Mouse (Mus musculus): Measurements from ENCODE around the gene Sulf2. TPM values are rescaled to one million over a fixed set of nuclear protein-coding genes. Genes with fewer than 3 reads are reported as not detected.

The Sulf2 gene
- polyA plus RNA-seq, 1 experiment, result 234 TPM

GRCm38 (mm10) chr2:166111831-166112250 is 43.6 kb downstream of the Sulf2 start:
- no peak overlapping the region for H3K27ac ChIP-seq (ENCODE audit: insufficient read depth, low read length)
- H3K4me1 ChIP-seq (ENCODE audit: control insufficient read depth, insufficient read depth, low read length), result no peaks in the 10 kb centered on the region
- H3K4me3 ChIP-seq (ENCODE audit: insufficient read depth, low read length), result no peak overlapping the region
- TF ChIP-seq POLR2A (IDR thresholded peaks at IDR 0.05; ENCODE audit: low read depth, low read length), result no peak
- no peak for TF ChIP-seq CTCF (IDR thresholded peaks at IDR 0.05; ENCODE audit: borderline replicate concordance, insufficient read depth, low read length)

- TF ChIP-seq CTCF (IDR thresholded peaks at IDR 0.05; ENCODE audit: borderline replicate concordance, insufficient read depth, low read length), result no peak
- no peak for TF ChIP-seq POLR2A (IDR thresholded peaks at IDR 0.05; ENCODE audit: low read depth, low read length)
Observed at GRCm38 (mm10) chr2:166111238-166111637, 44.2 kb downstream of the Sulf2 start.

GRCm38 (mm10) chr2:166110764-166111163 is 44.7 kb downstream of the Sulf2 start:
- H3K4me3 ChIP-seq (ENCODE audit: insufficient read depth, low read length), result no peak overlapping the region
- no peaks in the 10 kb centered on the region for H3K4me1 ChIP-seq (ENCODE audit: control insufficient read depth, insufficient read depth, low read length)
- no peak for TF ChIP-seq CTCF (IDR thresholded peaks at IDR 0.05; ENCODE audit: borderline replicate concordance, insufficient read depth, low read length)
- no peak for TF ChIP-seq POLR2A (IDR thresholded peaks at IDR 0.05; ENCODE audit: low read depth, low read length)
- H3K27ac ChIP-seq (ENCODE audit: insufficient read depth, low read length), result no peak overlapping the region

More at GRCm38 (mm10) chr2:166111238-166111637, 44.2 kb downstream of the Sulf2 start:
- Histone ChIP-seq H3K4me1 (ENCODE audit: control insufficient read depth, insufficient read depth, low read length) (no peaks in the 10 kb centered on the region), H3K27ac (ENCODE audit: insufficient read depth, low read length) (no peak overlapping the region), H3K4me3 (ENCODE audit: insufficient read depth, low read length) (no peak overlapping the region)

- no peak overlapping the region for H3K4me3 ChIP-seq (ENCODE audit: insufficient read depth, low read length)
- H3K27ac ChIP-seq (ENCODE audit: insufficient read depth, low read length), result no peak overlapping the region
- TF ChIP-seq CTCF (IDR thresholded peaks at IDR 0.05; ENCODE audit: borderline replicate concordance, insufficient read depth, low read length) (peak; percentile 44; the same call in 1 of the 2 replicates), POLR2A (IDR thresholded peaks at IDR 0.05; ENCODE audit: low read depth, low read length) (no peak)
- H3K4me1 ChIP-seq (ENCODE audit: control insufficient read depth, insufficient read depth, low read length), result peaks cover 4% of the 10 kb centered on the region; the same call in 1 of the 2 replicates
Observed at GRCm38 (mm10) chr2:166108326-166108725, 47.1 kb downstream of the Sulf2 start.

- Histone ChIP-seq H3K4me3 (ENCODE audit: insufficient read depth, low read length) (no peak overlapping the region), H3K4me1 (ENCODE audit: control insufficient read depth, insufficient read depth, low read length) (peaks cover 4% of the 10 kb centered on the region; the same call in 1 of the 2 replicates), H3K27ac (ENCODE audit: insufficient read depth, low read length) (no peak overlapping the region)
- no peak for TF ChIP-seq POLR2A (IDR thresholded peaks at IDR 0.05; ENCODE audit: low read depth, low read length)
- no peak for TF ChIP-seq CTCF (IDR thresholded peaks at IDR 0.05; ENCODE audit: borderline replicate concordance, insufficient read depth, low read length)
Observed at GRCm38 (mm10) chr2:166107911-166108310, 47.6 kb downstream of the Sulf2 start.

GRCm38 (mm10) chr2:166106631-166107030 is 48.8 kb downstream of the Sulf2 start:
- H3K27ac ChIP-seq (ENCODE audit: insufficient read depth, low read length), result no peak overlapping the region
- TF ChIP-seq CTCF (IDR thresholded peaks at IDR 0.05; ENCODE audit: borderline replicate concordance, insufficient read depth, low read length), result no peak
- TF ChIP-seq POLR2A (IDR thresholded peaks at IDR 0.05; ENCODE audit: low read depth, low read length), result no peak

GRCm38 (mm10) chr2:166105911-166106310 is 49.6 kb downstream of the Sulf2 start:
- TF ChIP-seq CTCF (IDR thresholded peaks at IDR 0.05; ENCODE audit: borderline replicate concordance, insufficient read depth, low read length) (no peak), POLR2A (IDR thresholded peaks at IDR 0.05; ENCODE audit: low read depth, low read length) (no peak)
- Histone ChIP-seq H3K27ac (ENCODE audit: insufficient read depth, low read length) (no peak overlapping the region), H3K4me3 (ENCODE audit: insufficient read depth, low read length) (no peak overlapping the region), H3K4me1 (ENCODE audit: control insufficient read depth, insufficient read depth, low read length) (peaks cover 4% of the 10 kb centered on the region; the same call in 1 of the 2 replicates)

More at GRCm38 (mm10) chr2:166106631-166107030, 48.8 kb downstream of the Sulf2 start:
- no peak overlapping the region for H3K4me3 ChIP-seq (ENCODE audit: insufficient read depth, low read length)
- peaks cover 4% of the 10 kb centered on the region; the same call in 1 of the 2 replicates for H3K4me1 ChIP-seq (ENCODE audit: control insufficient read depth, insufficient read depth, low read length)

GRCm38 (mm10) chr2:166102893-166103292 is 52.6 kb downstream of the Sulf2 start:
- H3K4me3 ChIP-seq (ENCODE audit: insufficient read depth, low read length), result no peak overlapping the region
- no peak for TF ChIP-seq CTCF (IDR thresholded peaks at IDR 0.05; ENCODE audit: borderline replicate concordance, insufficient read depth, low read length)
- TF ChIP-seq POLR2A (IDR thresholded peaks at IDR 0.05; ENCODE audit: low read depth, low read length), result no peak
- peaks cover 4% of the 10 kb centered on the region; the same call in 1 of the 2 replicates for H3K4me1 ChIP-seq (ENCODE audit: control insufficient read depth, insufficient read depth, low read length)
- H3K27ac ChIP-seq (ENCODE audit: insufficient read depth, low read length), result no peak overlapping the region

GRCm38 (mm10) chr2:166100309-166101262 is 54.9 kb downstream of the Sulf2 start:
- Histone ChIP-seq H3K27ac (ENCODE audit: insufficient read depth, low read length) (no peak overlapping the region), H3K4me1 (ENCODE audit: control insufficient read depth, insufficient read depth, low read length) (peaks cover 4% of the 10 kb centered on the region; the same call in 1 of the 2 replicates), H3K4me3 (ENCODE audit: insufficient read depth, low read length) (no peak overlapping the region)
- TF ChIP-seq POLR2A (IDR thresholded peaks at IDR 0.05; ENCODE audit: low read depth, low read length) (no peak), CTCF (IDR thresholded peaks at IDR 0.05; ENCODE audit: borderline replicate concordance, insufficient read depth, low read length) (no peak)
